Mouse (Mus musculus) MEL (cell line): Measurements from ENCODE around the gene Dlg5. TPM values are rescaled to one million over a fixed set of nuclear protein-coding genes. Genes with fewer than 3 reads are reported as not detected.

ENCODE experiments used
- DNase-seq: peaks from one replicate; pipeline ENCODE4 v3.0.0; 2011; ENCODE audit warnings: low read depth, low spot score
- H3K27ac ChIP-seq: 2 replicates; pipeline ENCODE4 v1.5.1; 2012; ENCODE audit warnings: low read depth, mild to moderate bottlenecking, control low read depth, low read length, moderate library complexity; ENCODE audit not compliant: control insufficient read depth
- H3K27me3 ChIP-seq, 2 experiments: fragments of 150-350 bp in 1 of 2; sonication (generic) in 1 of 2; 2 replicates each; pipeline ENCODE4 v1.6.1; 2012; ENCODE audit warnings: low read length in 2 of 2, mild to moderate bottlenecking in 2 of 2, improper control_type of control experiment in 1 of 2, moderate library complexity in 1 of 2; ENCODE audit not compliant: insufficient read depth in 2 of 2, control insufficient read depth in 1 of 2
- H3K36me3 ChIP-seq, 2 experiments: 2 replicates each; pipeline ENCODE4 v1.6.1; 2012 to 2014; ENCODE audit warnings: low read length in 2 of 2, improper control_type of control experiment in 1 of 2, inconsistent platforms in 1 of 2, mild to moderate bottlenecking in 1 of 2; ENCODE audit not compliant: insufficient read depth in 2 of 2, control insufficient read depth in 1 of 2
- H3K4me1 ChIP-seq, 2 experiments: fragments of 150-350 bp in 1 of 2; sonication (generic) in 1 of 2; 2 replicates each; pipeline ENCODE4 v1.6.1; 2012; ENCODE audit warnings: low read length in 2 of 2, improper control_type of control experiment in 1 of 2, mild to moderate bottlenecking in 1 of 2; ENCODE audit not compliant: insufficient read depth in 2 of 2, control insufficient read depth in 1 of 2
- H3K4me3 ChIP-seq, 2 experiments: fragments of 150-350 bp in 1 of 2; sonication (generic) in 1 of 2; 2 replicates each; pipeline ENCODE4 v1.5.1; 2012; ENCODE audit warnings: low read depth in 2 of 2, low read length in 2 of 2, mild to moderate bottlenecking in 2 of 2, moderate library complexity in 2 of 2, control low read depth in 1 of 2, improper control_type of control experiment in 1 of 2; ENCODE audit not compliant: control insufficient read depth in 1 of 2, insufficient read depth in 1 of 2
- H3K79me2 ChIP-seq: 2 replicates; pipeline ENCODE4 v1.6.1; 2012; ENCODE audit warnings: mild to moderate bottlenecking, low read length, moderate library complexity; ENCODE audit not compliant: control insufficient read depth, poor library complexity, insufficient read depth
- H3K9ac ChIP-seq: 2 replicates; pipeline ENCODE4 v1.6.1; 2012; ENCODE audit warnings: low read depth, mild to moderate bottlenecking, control low read depth, low read length, moderate library complexity; ENCODE audit not compliant: control insufficient read depth, poor library complexity, severe bottlenecking
- H3K9me3 ChIP-seq: fragments of 150-350 bp; sonication (generic); replicated peaks from 2 replicates; pipeline ENCODE4 v1.6.1; 2012; ENCODE audit warnings: mild to moderate bottlenecking, low read length, improper control_type of control experiment, moderate library complexity; ENCODE audit not compliant: insufficient read depth
- BHLHE40 ChIP-seq: IDR thresholded peaks from 2 replicates; pipeline ENCODE4 v1.6.1; 2012; ENCODE audit warnings: low read depth, mild to moderate bottlenecking, inconsistent platforms, low read length, improper control_type of control experiment, borderline replicate concordance
- CHD1 ChIP-seq: IDR thresholded peaks from 2 replicates; pipeline ENCODE4 v1.6.1; 2012; ENCODE audit warnings: low read depth, mild to moderate bottlenecking, inconsistent platforms, low read length, improper control_type of control experiment
- CHD2 ChIP-seq: IDR thresholded peaks from 2 replicates; pipeline ENCODE4 v1.6.1; 2011; ENCODE audit warnings: low read length, improper control_type of control experiment
- E2F4 ChIP-seq: IDR thresholded peaks from 2 replicates; pipeline ENCODE4 v1.6.1; 2011; ENCODE audit warnings: low read depth, low read length, improper control_type of control experiment, borderline replicate concordance
- EP300 ChIP-seq, 2 experiments: IDR thresholded peaks; 2 replicates each; pipeline ENCODE4 v1.6.1; 2011; ENCODE audit warnings: improper control_type of control experiment in 2 of 2, low read length in 2 of 2, low read depth in 1 of 2, mild to moderate bottlenecking in 1 of 2
- GATA1 ChIP-seq: IDR thresholded peaks from 2 replicates; pipeline ENCODE4 v1.6.1; 2011; ENCODE audit warnings: low read depth, low read length, improper control_type of control experiment
- HCFC1 ChIP-seq: IDR thresholded peaks from 2 replicates; pipeline ENCODE4 v1.6.1; 2012; ENCODE audit warnings: low read depth, mild to moderate bottlenecking, inconsistent platforms, low read length, improper control_type of control experiment, moderate library complexity
- JUND ChIP-seq: IDR thresholded peaks from 2 replicates; pipeline ENCODE4 v1.6.1; 2011; ENCODE audit warnings: low read depth, mild to moderate bottlenecking, improper control_type of control experiment, low read length
- KAT2A ChIP-seq: conservative IDR thresholded peaks from 2 replicates; pipeline ENCODE4 v1.6.1; 2012; ENCODE audit warnings: low read depth, low read length, improper control_type of control experiment, inconsistent platforms
- MAX ChIP-seq: IDR thresholded peaks from 2 replicates; pipeline ENCODE4 v1.6.1; 2011; ENCODE audit warnings: low read length, improper control_type of control experiment
- MEF2A ChIP-seq: IDR thresholded peaks from 2 replicates; pipeline ENCODE4 v1.6.1; 2014; ENCODE audit warnings: low read depth, mild to moderate bottlenecking, inconsistent platforms, low read length, improper control_type of control experiment; ENCODE audit not compliant: poor library complexity, insufficient replicate concordance, severe bottlenecking; ENCODE audit errors: extremely low read depth
- MYC ChIP-seq: IDR thresholded peaks from 2 replicates; pipeline ENCODE4 v1.6.1; 2011; ENCODE audit warnings: low read depth, mild to moderate bottlenecking, low read length, improper control_type of control experiment, moderate library complexity
- NELFE ChIP-seq: IDR thresholded peaks from 2 replicates; pipeline ENCODE4 v1.6.1; 2011; ENCODE audit warnings: low read depth, low read length, improper control_type of control experiment
- POLR2A ChIP-seq, 2 experiments: IDR thresholded peaks; 2 replicates each; pipeline ENCODE4 v1.6.1; 2011 to 2012; ENCODE audit warnings: low read length in 2 of 2, mild to moderate bottlenecking in 2 of 2, control low read depth in 1 of 2, improper control_type of control experiment in 1 of 2, low read depth in 1 of 2, moderate library complexity in 1 of 2; ENCODE audit not compliant: control insufficient read depth in 1 of 2, insufficient read depth in 1 of 2, poor library complexity in 1 of 2
- POLR2AphosphoS5 ChIP-seq: IDR thresholded peaks from 2 replicates; pipeline ENCODE4 v1.6.1; 2012; ENCODE audit warnings: low read depth, borderline replicate concordance, mild to moderate bottlenecking, inconsistent platforms, low read length, moderate library complexity, mixed read lengths
- RAD21 ChIP-seq: IDR thresholded peaks from 2 replicates; pipeline ENCODE4 v1.6.1; 2011; ENCODE audit warnings: mild to moderate bottlenecking, low read depth, low read length, improper control_type of control experiment
- RCOR1 ChIP-seq: IDR thresholded peaks from 2 replicates; pipeline ENCODE4 v1.6.1; 2012; ENCODE audit warnings: low read depth, mild to moderate bottlenecking, inconsistent platforms, low read length, improper control_type of control experiment
- TCF12 ChIP-seq: IDR thresholded peaks from 2 replicates; pipeline ENCODE4 v1.6.1; 2014; ENCODE audit warnings: low read depth, mild to moderate bottlenecking, inconsistent platforms, low read length, improper control_type of control experiment, moderate library complexity
- USF1 ChIP-seq: IDR thresholded peaks from 2 replicates; pipeline ENCODE4 v1.6.1; 2014; ENCODE audit warnings: low read depth, mild to moderate bottlenecking, inconsistent platforms, low read length, improper control_type of control experiment, moderate library complexity
- USF2 ChIP-seq, 2 experiments: IDR thresholded peaks; 2 replicates each; pipeline ENCODE4 v1.6.1; 2011 to 2012; ENCODE audit warnings: improper control_type of control experiment in 2 of 2, low read length in 2 of 2, borderline replicate concordance in 1 of 2, inconsistent platforms in 1 of 2, low read depth in 1 of 2, mild to moderate bottlenecking in 1 of 2; ENCODE audit not compliant: insufficient read depth in 1 of 2
- ZNF384 ChIP-seq: IDR thresholded peaks from 2 replicates; pipeline ENCODE4 v1.6.1; 2012; ENCODE audit warnings: low read depth, mild to moderate bottlenecking, inconsistent platforms, low read length, improper control_type of control experiment
- polyA plus RNA-seq, 2 experiments: library from polyadenylated mRNA; stranded (reverse) in 1 of 2; unstranded in 1 of 2; fragments of >175 nt in 1 of 2; fragments of >200 nt in 1 of 2; gene quantifications; 2 replicates each; pipeline versions ENCODE4 v1.2.1 to v1.2.4; 2012; ENCODE audit warnings: low replicate concordance in 2 of 2, low read depth in 1 of 2; ENCODE audit not compliant: insufficient read length in 2 of 2, insufficient read depth in 1 of 2, missing spikeins in 1 of 2
- total RNA-seq: library from RNA; depleted of rRNA; stranded (reverse); fragments of 300-350 nt; gene quantifications from 2 replicates; pipeline ENCODE4 v1.2.3, GENCODE M21; 2012

Gene Dlg5
- total and polyA plus RNA-seq, 3 experiments: not detected

- Histone ChIP-seq H3K79me2 (no peaks in the 10 kb centered on the region), H3K27ac (no peak overlapping the region), H3K9me3 (no peaks in the 10 kb centered on the region), H3K9ac (no peak overlapping the region), H3K4me3 (no peak overlapping the region), H3K27me3 (no peaks in the 10 kb centered on the region), H3K36me3 (no peaks in the 10 kb centered on the region), H3K4me1 (no peaks in the 10 kb centered on the region)
- no peak for TF ChIP-seq USF2 (IDR thresholded peaks at IDR 0.05; ENCODE audit: borderline replicate concordance in 1 of 2, insufficient read depth in 1 of 2, low read depth in 1 of 2, low read length in 2 of 2)
- TF ChIP-seq MEF2A: no peak
- no peak for TF ChIP-seq E2F4
- no peak for TF ChIP-seq RCOR1
- no peak for TF ChIP-seq USF1
- TF ChIP-seq JUND: no peak
- TF ChIP-seq TCF12: no peak
- TF ChIP-seq BHLHE40: no peak
- TF ChIP-seq EP300 (IDR thresholded peaks at IDR 0.05; ENCODE audit: low read depth in 1 of 2, low read length in 2 of 2): no peak
- TF ChIP-seq NELFE: no peak
- no peak for TF ChIP-seq MYC
- no peak for TF ChIP-seq MAX
- no peak for TF ChIP-seq POLR2AphosphoS5
- no peak for TF ChIP-seq RAD21
- TF ChIP-seq ZNF384: no peak
- DNase-seq: no peak
Measured at GRCm38 (mm10) chr14:24089181-24089580, 156.5 kb downstream of the Dlg5 start.

- no peaks in the 10 kb centered on the region for H3K9me3 ChIP-seq
- no peaks in the 10 kb centered on the region for H3K27me3 ChIP-seq
- H3K4me3 ChIP-seq: no peak overlapping the region
- no peaks in the 10 kb centered on the region for H3K79me2 ChIP-seq
- DNase-seq: no peak
- TF ChIP-seq POLR2A (IDR thresholded peaks at IDR 0.05; ENCODE audit: control insufficient read depth in 1 of 2, insufficient read depth in 1 of 2, low read depth in 1 of 2, low read length in 2 of 2, poor library complexity in 1 of 2) (no peak), ZNF384 (no peak), CHD2 (no peak), USF1 (no peak), MEF2A (no peak), HCFC1 (no peak), TCF12 (no peak), GATA1 (no peak), E2F4 (no peak), KAT2A (no peak), EP300 (IDR thresholded peaks at IDR 0.05; ENCODE audit: low read depth in 1 of 2, low read length in 2 of 2) (no peak), POLR2AphosphoS5 (no peak), CHD1 (no peak)
- TF ChIP-seq, all 39 proteins: peak for 0
- no peaks in the 10 kb centered on the region for H3K36me3 ChIP-seq
- H3K4me1 ChIP-seq: no peaks in the 10 kb centered on the region
- no peak overlapping the region for H3K27ac ChIP-seq
- no peak overlapping the region for H3K9ac ChIP-seq
Measured at GRCm38 (mm10) chr14:24087430-24087829, 158.3 kb downstream of the Dlg5 start.
